Mouse (Mus musculus) layer of hippocampus, adult 18-20 months (tissue): ENCODE measurements around the gene 4930451I11Rik. TPM values are rescaled to one million over a fixed set of nuclear protein-coding genes. Genes with fewer than 3 reads are reported as not detected.

Experiments used
- DNase-seq, 2 experiments: peaks; one replicate each; pipeline ENCODE4 v3.0.0; 2022; ENCODE audit warnings: low spot score in 2 of 2
- long read RNA-seq: library from polyadenylated mRNA; stranded (forward); transcript quantifications from one replicate; pipeline ENCODE4 v2.0.0, GENCODE M21; 2021
- total RNA-seq, 2 experiments: library from RNA; stranded (reverse); gene quantifications; 2 replicates each; pipeline ENCODE4 v1.2.3; 2021

4930451I11Rik gene
- not detected for total RNA-seq
- long read RNA-seq = 0 reads

DNA sequence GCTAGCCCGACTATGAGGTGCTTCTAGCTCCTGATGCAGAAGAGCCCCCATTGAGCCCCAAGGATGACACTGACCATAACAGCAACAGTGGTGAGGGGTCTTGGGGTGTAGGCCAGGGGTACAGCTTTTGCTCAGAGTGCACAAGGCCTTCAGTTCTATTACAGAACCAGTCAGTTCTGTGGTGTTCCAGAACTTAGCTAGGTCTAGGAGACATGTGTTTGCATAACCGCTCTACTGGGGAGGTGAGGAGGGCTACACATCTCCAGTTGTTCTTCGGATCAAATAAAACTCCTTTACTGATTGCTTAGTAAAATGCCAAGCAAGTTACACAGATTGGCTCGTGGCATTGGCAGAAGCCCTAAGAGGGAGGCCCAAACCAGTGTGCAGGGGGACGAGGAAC is at the start of gene 4930451I11Rik:
Gene 4930451I11Rik, minus strand, starts transcription at position 101 of the 400 bp plus-strand sequence.
- DNase-seq = no peak

DNA sequence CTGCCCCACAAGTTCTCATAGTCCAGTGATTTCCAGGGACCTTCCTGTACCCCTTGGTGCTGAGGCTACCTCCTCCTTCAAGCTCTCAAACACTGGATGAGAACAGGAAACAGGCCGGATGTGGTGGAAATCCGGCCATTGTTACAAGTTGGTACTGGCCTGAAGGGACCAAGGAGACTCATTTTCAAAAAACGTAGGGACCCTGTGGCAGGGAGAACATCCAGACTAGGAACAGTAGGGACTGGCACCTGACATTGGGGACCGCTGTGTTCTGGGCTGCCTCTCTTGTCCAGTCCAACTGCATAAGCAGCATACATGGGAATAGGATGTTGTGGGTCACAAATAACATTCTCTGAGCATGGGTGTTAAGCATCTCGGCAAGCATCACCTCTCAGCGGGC is 49.6 kb upstream of the 4930451I11Rik start:
- DNase-seq = no peak

- DNase-seq = no peak
Observed at GRCm38 (mm10) chr7:126877239-126877638, 45.8 kb upstream of the 4930451I11Rik start.

DNA sequence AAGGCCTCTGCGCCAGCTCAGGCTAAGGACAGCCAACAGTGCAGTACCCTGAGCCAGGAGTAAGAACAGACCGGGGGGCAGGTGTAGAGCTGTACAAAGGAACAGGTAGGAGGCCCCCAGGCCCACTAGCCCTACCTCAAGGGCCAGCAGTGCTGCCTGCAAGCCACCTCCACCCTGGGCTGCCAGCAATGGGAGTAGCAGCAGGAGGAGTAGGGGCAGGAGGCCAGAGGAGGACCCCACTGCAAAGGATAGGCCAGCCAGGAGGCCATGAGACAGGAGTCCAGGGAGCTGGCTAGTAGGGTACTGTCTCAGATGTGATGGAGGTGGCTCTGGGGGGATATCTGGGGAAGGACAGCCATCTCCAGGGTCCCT is 39.1 kb upstream of the 4930451I11Rik start:
- no peak for DNase-seq

- no peak for DNase-seq
Observed at GRCm38 (mm10) chr7:126869780-126870519, 38.5 kb upstream of the 4930451I11Rik start.

DNA sequence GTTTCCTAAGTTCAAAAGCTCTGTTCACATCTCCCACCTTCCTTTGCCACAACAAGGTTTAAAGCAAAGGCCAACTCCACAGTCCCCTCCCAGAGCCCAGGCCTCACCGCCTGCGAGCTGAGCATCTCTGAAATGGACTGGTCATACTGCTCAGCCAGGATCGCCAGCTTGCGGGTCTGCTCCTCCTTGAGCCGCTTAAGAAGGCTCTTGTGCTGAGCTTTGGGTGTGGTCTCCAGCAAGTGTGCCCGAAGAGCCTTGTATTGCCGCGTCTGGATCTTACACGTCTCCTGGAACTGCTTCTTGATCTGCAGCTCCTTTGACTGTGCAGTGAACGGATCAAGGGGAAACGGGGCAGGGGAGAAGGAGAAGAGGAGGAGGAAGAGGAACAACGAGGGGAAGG is 36.6 kb upstream of the 4930451I11Rik start:
- no peak for DNase-seq

GRCm38 (mm10) chr7:126867534-126867933 is 36.1 kb upstream of the 4930451I11Rik start:
- DNase-seq = no peak

DNA sequence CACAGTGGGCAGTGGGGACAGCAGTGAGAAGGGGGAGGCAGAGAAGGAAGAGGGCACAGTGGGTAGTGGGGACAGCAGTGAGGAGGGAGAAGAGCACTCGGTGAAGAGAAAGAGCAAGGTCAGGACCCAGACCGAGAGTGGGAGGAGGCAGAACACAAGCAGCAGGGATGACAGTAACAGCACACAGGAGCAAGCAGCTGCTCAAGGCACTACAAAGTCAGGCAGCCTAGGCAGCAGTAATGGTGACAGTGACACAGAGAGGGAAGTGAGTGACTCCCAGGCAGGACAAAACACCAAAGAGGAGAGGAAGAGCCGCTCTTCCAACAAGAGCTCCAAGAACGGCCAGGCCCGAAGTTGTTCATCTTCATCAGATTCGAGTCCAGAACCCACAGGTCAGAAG is 32.4 kb upstream of the 4930451I11Rik start:
- DNase-seq = no peak

- peak; percentile 92 to 96 for DNase-seq
Observed at GRCm38 (mm10) chr7:126862147-126862784, 30.8 kb upstream of the 4930451I11Rik start, which contains the start of gene Ino80e. Ino80e (minus strand) TSS chr7:126862377.

DNA sequence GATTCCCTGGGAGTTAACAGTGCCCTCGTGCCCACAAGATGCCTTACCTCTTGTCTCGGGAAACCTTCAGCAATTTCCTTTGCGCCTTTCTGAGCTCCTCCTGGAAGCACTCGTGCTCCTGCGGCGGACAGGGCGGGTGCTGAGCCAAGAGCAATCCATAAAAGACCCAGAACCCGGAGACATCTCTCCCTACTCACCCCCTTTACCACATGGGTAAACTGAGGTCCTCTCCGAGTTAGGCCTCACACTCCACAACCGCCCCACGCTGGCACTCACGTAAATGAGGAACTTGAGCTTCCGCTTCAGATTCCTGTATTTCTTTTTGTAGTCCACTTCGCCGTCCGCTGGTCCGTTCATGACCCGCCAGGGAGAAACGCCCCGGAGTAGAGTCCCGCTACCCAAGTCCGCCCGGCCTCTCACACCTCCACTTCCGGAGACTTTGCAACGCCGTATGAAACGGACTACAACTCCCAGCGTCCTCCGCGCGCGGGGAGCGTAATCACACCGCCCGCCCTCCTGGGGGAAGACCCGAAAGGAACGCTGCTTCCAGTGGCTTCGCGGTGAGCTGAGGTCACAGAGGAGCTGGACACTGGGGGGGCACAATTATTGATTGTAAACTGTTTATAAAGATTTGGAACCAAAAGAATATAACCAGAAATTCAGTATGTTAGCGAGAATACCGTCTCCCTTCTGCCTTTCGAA is 30.1 kb upstream of the 4930451I11Rik start, which contains the start of gene Hirip3:
Gene Hirip3, plus strand, starts transcription at position 544 of the 702 bp plus-strand sequence.
- DNase-seq = peak; percentile 94 to 96

- no peak for DNase-seq
Observed at GRCm38 (mm10) chr7:126860987-126861386, 29.5 kb upstream of the 4930451I11Rik start.

- no peak for DNase-seq
Observed at GRCm38 (mm10) chr7:126856741-126857420, 25.4 kb upstream of the 4930451I11Rik start.

GRCm38 (mm10) chr7:126855641-126856040 is 24.2 kb upstream of the 4930451I11Rik start:
- DNase-seq = no peak

DNA sequence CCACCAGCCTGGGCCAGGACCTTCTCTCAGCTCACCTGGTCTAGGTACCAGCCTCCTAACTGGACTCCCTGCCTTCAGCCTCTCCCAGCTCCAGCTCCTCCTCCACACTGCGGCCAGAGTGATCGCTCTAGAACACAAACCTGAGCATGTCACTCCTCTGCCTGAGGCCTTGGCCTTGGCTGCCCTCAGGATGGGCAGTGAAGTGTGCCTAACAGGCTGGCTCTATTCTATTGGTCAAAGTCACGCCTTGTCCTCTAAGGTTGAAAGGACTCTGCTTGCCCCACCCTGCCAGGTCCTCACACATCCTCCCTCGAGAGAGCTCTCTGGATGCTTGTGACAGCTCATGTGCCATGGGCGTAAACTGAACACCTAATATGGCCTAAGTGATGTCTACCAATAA is 22.0 kb upstream of the 4930451I11Rik start:
- DNase-seq = no peak

DNA sequence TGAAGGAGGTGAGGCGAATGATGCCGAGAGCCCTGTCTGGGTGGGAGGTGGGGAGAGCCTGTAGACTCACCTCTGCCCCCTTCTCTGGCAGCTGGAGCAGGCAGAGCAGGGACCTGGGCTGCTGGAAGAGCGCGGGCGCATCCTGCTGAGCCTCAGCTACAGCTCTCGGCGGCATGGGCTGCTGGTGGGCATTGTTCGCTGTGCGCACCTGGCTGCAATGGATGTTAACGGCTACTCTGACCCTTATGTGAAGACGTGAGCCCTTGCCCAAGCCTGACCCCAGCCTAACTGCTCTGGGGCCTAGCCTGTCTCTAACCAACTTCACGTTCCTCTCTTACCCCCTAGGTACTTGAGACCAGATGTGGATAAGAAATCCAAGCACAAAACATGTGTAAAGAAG is 19.8 kb upstream of the 4930451I11Rik start:
- DNase-seq = no peak

DNA sequence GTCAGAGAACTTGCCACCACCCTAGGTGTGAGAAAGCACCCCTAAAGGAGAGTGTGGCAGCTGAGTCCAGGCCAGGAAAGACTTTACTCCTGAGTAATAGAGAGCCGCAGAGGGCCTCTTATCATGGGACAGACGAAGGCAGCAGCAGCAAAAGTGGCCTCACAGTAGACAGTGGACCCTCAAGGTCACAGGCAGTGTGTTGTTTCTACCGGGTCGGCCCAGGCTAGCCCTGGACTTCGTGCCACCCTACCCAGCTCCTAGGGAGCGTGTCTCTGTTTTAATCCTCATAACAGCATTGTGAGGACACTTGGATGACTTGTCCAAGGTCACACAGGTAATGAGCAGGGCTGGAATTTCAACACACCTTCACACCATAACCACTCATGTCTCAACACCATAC is 18.7 kb upstream of the 4930451I11Rik start:
- DNase-seq = no peak

GRCm38 (mm10) chr7:126848794-126849193 is 17.4 kb upstream of the 4930451I11Rik start:
- no peak for DNase-seq

DNA sequence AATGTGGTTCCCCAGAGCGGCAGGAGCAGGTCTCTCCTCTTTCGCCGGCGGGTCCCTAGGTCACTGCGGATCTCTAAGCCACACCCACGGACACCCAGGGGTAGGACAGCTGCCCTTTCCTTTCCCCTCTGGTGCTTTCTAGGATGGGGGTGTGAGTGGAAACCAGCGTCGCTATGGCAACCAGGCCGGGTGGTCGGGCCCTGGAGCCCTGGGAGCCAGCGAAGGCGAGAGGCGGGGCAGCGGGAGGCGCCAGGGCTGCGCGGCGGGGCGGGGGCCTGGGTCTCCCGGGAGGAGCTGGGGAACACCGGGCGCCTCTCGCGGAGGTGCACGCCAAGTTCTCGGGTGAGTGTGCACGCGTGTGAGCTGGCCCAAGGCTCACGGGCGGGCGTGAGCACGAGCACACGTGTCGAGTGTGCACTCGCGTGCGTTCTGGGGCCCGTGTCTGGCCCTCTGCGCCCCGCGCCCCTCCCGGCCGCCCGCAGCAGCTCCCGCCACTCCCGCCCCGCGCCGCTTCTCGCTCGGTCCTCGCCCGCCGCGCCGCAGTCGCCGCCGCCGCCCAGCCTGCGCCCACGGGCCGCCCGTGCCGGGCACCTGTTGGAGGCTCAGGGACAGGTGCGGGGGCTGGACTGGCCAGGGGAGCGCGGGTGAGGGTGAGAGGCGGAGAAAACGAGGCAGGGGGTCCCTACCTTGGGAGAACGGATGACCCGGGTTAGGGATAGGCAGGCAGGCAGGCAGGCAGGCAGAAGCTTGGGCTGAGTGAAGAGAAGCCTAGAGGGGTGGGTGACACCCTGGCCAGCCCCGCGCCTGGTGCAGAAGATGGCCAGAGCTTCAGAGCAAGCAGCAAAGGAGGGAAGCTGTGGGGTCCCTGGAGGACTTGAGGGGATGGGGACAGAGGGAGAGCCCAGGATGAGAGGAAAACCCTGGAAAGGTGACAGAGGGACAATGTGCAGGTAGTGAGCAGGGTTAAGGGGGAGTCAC is 16.3 kb upstream of the 4930451I11Rik start:
- DNase-seq = no peak

GRCm38 (mm10) chr7:126847116-126847420 is 15.6 kb upstream of the 4930451I11Rik start, which contains the start of gene Doc2a:
Doc2a (plus strand) TSS chr7:126847416.
- no peak for DNase-seq

DNA sequence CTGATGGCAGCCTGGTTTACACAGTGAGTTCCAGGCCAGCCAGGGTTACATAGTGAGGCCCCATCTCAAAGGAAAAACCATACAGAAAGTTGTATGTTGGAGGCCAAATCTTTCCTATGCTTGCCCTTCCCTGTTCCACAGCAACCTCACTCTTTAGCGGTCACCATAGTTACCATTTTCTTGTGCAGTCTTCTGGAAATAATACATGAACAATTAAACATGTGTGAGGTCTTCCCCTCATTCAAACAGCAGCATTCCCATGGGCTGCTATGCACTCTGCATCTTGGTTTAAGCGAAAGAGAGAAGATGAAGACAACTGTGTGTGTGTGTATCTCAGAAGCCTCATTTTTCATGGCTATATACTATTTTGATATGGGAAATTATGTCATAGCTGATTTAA is 14.1 kb upstream of the 4930451I11Rik start:
- no peak for DNase-seq
